Mouse (Mus musculus) left cerebral cortex, adult 2 months (tissue): ENCODE measurements at regions not wholly inside any gene's neighbourhood (a gene's known extent, or its start where the extent isn't known, plus 50 kb on each side); places are given as distances from the start of the nearest gene placed in this dataset.

Experiments
- DNase-seq, 2 experiments: peaks; one replicate each; pipeline ENCODE4 v3.0.0; 2021 to 2022; ENCODE audit warnings: low spot score in 2 of 2, mixed read lengths in 1 of 2; ENCODE audit errors: extremely low spot score in 1 of 2
- H3K27ac ChIP-seq: fragments of 200-600 bp; 2 replicates; pipeline ENCODE4 v1.8.1; 2022
- H3K4me3 ChIP-seq: fragments of 200-600 bp; 2 replicates; pipeline ENCODE4 v1.8.1; 2022
- CTCF ChIP-seq: fragments of 200-600 bp; IDR thresholded peaks from 2 replicates; pipeline ENCODE4 v1.8.1; 2022; ENCODE audit warnings: antibody characterized with exemption, mild to moderate bottlenecking, moderate library complexity
- intact Hi-C: fragments of 180-260 bp; cut with DNase I; formaldehyde crosslinking; loops from one replicate; pipeline ENCODE4 v1.15.1; 2025

DNA sequence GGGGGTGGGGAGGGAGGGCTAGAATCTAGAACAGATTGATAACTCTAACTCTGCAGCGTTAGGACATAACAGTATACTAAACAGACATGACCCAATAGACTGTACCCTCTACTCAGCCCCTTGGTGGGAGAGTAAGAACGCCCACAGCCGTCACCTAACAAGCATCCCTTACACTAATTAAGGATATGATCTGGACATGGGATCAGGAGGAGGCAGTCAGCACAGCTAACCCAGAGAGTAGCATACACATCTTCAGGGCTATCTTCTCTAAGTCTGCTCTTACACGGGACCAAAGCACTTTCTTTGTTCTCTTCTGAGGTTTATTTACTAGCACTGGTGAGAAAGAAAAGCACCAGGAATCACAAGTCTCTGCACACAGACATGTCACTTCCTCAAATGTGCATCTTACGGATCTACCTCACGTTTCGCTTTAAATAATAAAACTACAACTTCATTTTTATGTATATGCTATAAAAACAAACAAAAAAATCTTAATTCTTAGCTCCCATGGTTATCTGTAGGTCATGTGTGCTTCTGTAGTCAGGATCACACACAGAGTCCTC, 128.0 kb upstream of the Klf14 start:
- intact Hi-C loops, result no loop called here
- Histone ChIP-seq H3K4me3 (no peak overlapping the region), H3K27ac (peak overlapping the region; percentile 28; the same call in 1 of the 2 replicates)
- DNase-seq, result no peak
- TF ChIP-seq CTCF, result no peak

DNA sequence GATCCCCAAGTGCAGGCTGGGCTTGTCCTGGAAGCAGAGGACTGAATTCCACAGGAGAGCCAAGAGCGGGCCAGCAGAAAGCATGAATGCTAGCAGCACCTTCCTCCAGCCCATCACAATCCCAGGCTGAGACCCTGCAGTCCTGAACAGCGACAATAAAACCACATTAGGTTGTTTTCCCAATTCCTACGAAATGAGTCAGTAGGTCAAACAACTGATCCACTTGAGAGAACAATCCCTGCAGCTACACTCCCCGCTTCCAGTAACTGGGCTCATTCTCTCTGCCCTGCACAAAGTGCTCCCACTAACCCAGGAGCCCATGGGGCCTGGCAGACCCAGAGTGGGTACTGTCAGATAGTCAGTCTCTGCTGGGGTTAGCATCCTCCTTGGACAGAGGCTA, 128.6 kb upstream of the Klf14 start:
- H3K4me3 ChIP-seq, result no peak overlapping the region
- TF ChIP-seq CTCF, result no peak
- no peak for DNase-seq
- intact Hi-C loops, result no loop called here
- H3K27ac ChIP-seq, result peak overlapping the region; percentile 26; the same call in 1 of the 2 replicates

DNA sequence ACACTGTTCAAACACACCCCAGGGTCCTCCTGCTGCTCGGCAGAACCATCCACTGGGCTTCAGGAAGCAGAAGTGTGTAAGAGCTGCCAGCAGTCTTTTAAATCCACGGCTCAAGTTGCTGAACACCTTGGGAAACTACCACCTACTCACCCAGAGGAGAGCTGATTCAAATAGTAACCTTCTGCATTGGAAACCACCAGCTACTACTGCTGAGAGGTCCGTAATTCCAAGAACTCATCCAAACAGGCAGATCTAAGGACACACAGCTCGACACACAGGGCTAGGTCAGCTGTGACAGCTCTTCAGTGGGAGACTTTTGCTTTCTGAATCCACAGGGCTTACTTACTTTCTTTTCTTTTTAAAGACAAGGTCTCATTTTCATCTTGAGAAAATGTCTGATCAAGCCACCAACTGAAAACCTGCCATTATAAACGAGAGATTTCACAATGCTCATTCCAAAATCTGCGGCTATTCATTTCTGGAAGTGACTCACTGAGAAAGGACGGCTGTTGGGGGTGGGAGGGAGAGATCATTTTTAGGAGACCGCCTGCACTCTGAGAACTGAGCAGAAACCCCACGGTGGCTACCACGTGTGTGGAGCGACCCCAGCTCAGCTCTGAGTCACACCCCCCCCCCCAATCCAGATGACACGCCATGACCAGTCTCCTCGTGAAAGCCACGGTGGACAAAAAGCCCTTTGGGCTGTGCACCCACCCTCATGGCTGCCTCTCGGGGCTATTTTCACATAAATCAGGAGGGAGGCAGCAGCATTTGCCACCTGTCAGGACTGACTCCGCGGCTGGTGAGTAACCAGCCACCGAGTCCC, 129.5 kb upstream of the Klf14 start:
- H3K27ac ChIP-seq, result peak overlapping the region; percentile 24
- intact Hi-C loops, result no loop called here
- no peak for DNase-seq
- TF ChIP-seq CTCF, result no peak
- H3K4me3 ChIP-seq, result no peak overlapping the region

DNA sequence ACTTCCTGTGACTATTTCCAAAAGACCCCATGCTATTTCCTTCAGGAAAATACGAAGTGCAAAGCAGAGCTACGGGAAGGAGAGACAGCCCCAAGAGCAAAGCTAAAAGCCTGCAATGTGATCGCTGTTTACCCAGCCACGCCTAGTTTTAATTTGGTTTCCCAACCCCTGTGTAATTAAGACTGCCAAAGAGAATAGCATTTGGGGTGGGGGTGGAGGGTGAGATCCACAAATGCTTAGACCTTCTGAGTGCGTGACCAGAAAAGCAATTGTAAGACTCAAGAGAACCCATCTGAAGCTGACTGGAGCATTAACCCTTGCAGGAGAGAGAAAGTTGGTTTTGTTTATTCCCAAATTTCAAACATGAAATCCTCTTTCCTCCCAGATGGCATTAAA, 130.1 kb upstream of the Klf14 start:
- intact Hi-C loops, result no loop called here
- peak overlapping the region; percentile 24 for H3K27ac ChIP-seq
- H3K4me3 ChIP-seq, result no peak overlapping the region
- no peak for TF ChIP-seq CTCF
- no peak for DNase-seq

DNA sequence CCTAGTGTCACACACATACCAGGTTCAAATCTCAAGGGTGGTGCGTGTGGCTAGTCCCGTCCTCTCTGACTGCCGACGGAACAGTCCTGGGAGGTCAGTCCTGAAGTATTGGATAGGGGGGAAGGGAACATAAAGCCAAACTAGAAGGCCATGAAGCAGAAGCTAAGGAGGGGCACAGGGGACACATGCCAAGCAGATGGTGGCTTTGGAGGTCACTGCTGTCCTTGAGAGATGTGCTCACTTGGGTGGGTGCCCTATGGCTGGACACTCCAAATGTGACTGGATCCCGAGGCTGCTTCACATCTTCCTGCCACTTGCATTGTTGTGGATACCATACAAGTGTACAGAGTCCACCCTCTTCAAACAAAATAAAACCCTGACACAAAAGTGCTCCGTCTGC, 131.4 kb upstream of the Klf14 start:
- Histone ChIP-seq H3K27ac (no peak overlapping the region), H3K4me3 (no peak overlapping the region)
- intact Hi-C loops, result no loop called here
- TF ChIP-seq CTCF, result no peak
- no peak for DNase-seq

DNA sequence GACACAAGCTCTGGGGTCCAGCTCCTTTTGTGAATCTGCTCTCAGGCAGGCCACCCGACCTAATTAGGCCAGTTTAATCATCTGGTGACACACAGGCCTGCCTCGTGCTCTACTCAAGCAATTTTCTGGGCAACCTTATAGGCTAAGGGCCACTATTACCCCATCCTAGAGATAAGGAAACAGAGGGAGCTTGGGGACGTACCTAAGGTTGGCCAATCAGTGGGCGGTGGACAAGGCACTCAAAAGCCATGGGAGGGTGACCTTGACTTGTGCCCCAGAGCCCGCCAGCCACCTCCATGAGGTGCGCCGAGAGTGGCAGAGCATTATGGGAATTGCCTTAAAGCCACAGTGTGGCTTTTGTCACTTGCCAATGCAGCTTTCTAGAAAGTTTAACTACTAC, 131.9 kb upstream of the Klf14 start:
- no peak overlapping the region for H3K4me3 ChIP-seq
- intact Hi-C loops, result no loop called here
- DNase-seq, result no peak
- TF ChIP-seq CTCF, result no peak
- H3K27ac ChIP-seq, result no peak overlapping the region

DNA sequence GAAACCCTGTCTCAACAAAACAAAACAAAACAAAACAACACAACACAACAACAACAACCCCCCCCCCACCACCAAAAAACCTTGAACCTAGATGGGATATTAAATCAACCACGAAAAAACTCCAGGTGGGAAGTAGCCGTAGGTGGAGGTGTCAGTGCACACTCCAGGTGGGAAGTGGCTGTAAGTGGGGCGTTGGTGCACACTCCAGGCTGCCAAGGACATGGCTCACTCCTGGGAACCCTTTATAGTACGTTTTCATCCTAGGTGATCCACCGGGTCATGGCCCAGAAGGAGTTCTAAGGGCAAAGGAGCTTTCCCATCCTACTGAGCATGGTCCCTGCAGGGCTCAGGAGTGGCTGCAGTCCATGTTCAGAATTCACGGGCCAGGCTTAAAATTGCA, 133.4 kb upstream of the Klf14 start:
- intact Hi-C loops, result no loop called here
- no peak overlapping the region for H3K4me3 ChIP-seq
- TF ChIP-seq CTCF, result no peak
- no peak for DNase-seq
- H3K27ac ChIP-seq, result no peak overlapping the region; the same call in 1 of the 2 replicates

DNA sequence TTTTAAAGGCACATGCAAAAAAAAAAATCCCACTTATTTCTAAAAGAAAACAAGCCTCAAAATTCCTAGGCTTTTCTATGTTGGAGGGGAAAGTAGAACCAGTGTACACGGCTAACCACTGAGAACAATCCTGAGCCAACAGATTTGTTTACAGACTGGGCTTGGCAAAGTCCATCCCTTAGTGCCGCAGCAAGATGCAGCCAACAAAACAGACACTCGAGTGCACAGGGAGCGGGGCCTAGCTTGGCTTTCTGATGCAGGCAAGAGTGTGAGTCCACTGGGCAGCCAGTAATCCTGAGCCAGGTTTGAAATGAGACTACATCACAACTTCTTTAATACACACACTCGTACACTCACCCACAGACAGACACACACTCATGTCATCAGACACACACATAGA, 133.9 kb upstream of the Klf14 start:
- Histone ChIP-seq H3K4me3 (no peak overlapping the region), H3K27ac (no peak overlapping the region)
- no peak for DNase-seq
- TF ChIP-seq CTCF, result no peak
- intact Hi-C loops, result no loop called here

DNA sequence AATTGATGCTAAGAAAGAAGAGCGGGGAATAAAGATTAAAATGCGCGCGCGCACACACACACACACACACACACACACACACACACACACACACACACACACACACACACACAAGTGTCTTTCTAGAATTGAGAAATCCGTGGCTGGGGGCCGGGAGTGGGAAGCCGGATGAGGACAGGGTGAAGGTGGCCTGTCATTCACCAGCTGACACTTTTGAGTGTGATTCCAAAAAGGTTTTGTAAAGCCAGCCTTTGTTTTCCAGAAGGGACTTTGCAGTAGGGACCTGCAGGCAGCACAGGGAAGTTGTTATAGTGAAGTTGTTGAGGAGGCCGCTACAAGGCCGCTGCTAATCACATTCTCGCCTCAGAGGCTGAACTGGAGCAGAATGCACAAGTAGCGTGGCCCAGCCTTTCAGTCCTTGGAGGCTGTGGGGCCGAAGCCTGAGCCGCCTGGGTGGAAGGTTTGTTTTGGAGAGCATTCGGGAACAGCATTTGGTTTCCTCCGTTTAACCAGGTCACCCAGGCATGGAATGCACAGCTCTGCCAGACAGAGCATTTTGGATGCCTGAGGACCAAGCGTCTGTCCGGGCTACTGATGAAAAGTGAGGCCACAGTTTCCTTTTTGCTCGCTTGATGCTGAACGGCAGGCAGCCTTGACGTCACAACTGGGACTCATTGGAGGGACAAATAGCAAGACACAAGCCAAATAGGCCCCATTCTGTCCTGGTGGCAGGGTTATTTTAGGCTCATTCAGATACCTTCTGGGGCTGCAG, 137.3 kb upstream of the Klf14 start:
- intact Hi-C loops, result no loop called here
- Histone ChIP-seq H3K27ac (peak overlapping the region; percentile 48; the same call in 1 of the 2 replicates), H3K4me3 (no peak overlapping the region)
- DNase-seq, result no peak
- no peak for TF ChIP-seq CTCF

DNA sequence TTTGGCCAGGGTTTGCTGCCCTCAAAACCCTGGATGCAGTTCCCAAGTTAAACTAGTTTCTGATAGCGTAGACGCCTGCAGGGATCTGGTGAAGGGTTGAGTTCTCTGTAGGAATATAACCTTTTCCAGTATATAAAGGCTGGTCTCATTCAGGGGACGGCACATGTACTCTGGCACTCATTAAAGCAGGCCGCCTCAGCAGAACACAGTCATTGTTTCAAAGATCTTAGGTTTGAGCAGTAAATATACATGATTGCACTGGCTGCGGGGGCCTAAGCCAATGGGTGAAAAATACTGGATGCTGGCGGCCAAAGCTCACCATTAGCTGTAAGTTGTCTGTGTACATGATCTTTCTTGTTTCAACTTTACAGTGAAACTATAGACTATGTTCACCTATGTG, 137.9 kb upstream of the Klf14 start:
- TF ChIP-seq CTCF, result no peak
- intact Hi-C loops, result no loop called here

DNA sequence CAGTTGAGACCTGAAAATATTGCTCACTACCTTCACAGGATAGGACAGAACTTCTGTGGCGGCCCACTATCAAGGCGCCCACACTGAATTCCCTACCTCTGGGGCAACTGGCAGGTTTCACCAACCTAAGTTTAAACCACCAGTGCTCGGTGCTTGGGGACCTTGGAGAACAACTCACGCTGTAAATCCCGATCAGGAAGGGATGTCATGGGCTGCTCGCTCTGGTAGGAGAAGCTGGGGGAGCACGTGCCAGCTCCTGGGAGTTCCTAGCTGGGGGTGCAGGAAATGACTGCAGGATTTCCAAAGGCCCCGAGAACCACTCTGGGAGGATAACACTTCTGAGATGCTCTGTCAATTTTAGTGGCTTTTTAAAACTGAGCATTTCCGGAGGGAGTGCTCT, 138.4 kb upstream of the Klf14 start:
- no peak for DNase-seq
- H3K4me3 ChIP-seq, result no peak overlapping the region
- intact Hi-C loops, result no loop called here
- H3K27ac ChIP-seq, result peak overlapping the region; percentile 48; the same call in 1 of the 2 replicates
- no peak for TF ChIP-seq CTCF

More for the DNA sequence above, 137.9 kb upstream of the Klf14 start:
- no peak for DNase-seq
- H3K27ac ChIP-seq, result peak overlapping the region; percentile 48; the same call in 1 of the 2 replicates
- no peak overlapping the region for H3K4me3 ChIP-seq

DNA sequence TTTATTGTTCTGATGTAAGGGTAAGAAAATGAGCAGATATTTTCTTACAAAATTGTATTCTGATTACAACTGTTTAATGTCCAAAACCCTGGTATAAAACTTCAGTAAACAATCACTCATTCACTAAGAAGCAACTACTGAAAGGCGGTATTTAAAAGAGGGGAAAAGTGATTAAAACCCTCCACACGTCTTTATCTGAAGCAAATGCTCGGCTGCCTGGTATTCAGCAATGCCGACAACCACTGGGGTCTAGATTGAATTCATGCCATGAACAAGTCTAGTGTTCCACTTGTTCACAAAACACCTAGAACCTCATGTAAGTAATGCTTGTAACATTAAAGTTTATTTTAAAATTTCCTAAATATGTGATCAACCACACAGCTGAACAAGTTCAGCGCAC, 139.2 kb upstream of the Klf14 start:
- peak overlapping the region; percentile 38; the same call in 1 of the 2 replicates for H3K27ac ChIP-seq
- no peak for DNase-seq
- TF ChIP-seq CTCF, result no peak
- no peak overlapping the region for H3K4me3 ChIP-seq
- intact Hi-C loops, result no loop called here
